Mouse (Mus musculus) neural tube, embryonic 11.5 days (tissue): ENCODE results near the gene Vps54. TPM values are rescaled to one million over a fixed set of nuclear protein-coding genes. Genes with fewer than 3 reads are reported as not detected.

ENCODE experiments used
- ATAC-seq: fragments of 200-750 bp; cut with Nextera tagmentation; 2 replicates; pipeline ENCODE4 v1.8.0; 2017; ENCODE audit warnings: moderate number of reproducible peaks, mild to moderate bottlenecking, moderate TSS enrichment, moderate library complexity; ENCODE audit not compliant: insufficient read depth, low FRiP score, low TSS enrichment
- DNase-seq: peaks from one replicate; pipeline ENCODE4 v3.0.0-alpha.2; 2015; ENCODE audit warnings: low spot score
- H3K27ac ChIP-seq: fragments of 300-500 bp; sonication (generic); 2 replicates; pipeline ENCODE4 v1.5.1; 2014; ENCODE audit warnings: low read depth, mild to moderate bottlenecking, low read length
- H3K27me3 ChIP-seq: fragments of 300-500 bp; sonication (generic); 2 replicates; pipeline ENCODE4 v1.6.1; 2014; ENCODE audit warnings: mild to moderate bottlenecking, low read length, mixed read lengths; ENCODE audit not compliant: control insufficient read depth, insufficient read depth
- H3K36me3 ChIP-seq: fragments of 300-500 bp; sonication (generic); 2 replicates; pipeline ENCODE4 v1.6.1; 2014; ENCODE audit warnings: mild to moderate bottlenecking, low read length, moderate library complexity, mixed read lengths; ENCODE audit not compliant: control insufficient read depth, insufficient read depth
- H3K4me1 ChIP-seq: fragments of 300-500 bp; sonication (generic); 2 replicates; pipeline ENCODE4 v1.6.1; 2014; ENCODE audit warnings: low read length, mixed read lengths; ENCODE audit not compliant: control insufficient read depth, insufficient read depth
- H3K4me2 ChIP-seq: fragments of 300-500 bp; sonication (generic); 2 replicates; pipeline ENCODE4 v1.6.1; 2014; ENCODE audit warnings: low read depth, mild to moderate bottlenecking, moderate library complexity
- H3K4me3 ChIP-seq: fragments of 300-500 bp; sonication (generic); 2 replicates; pipeline ENCODE4 v1.5.1; 2014; ENCODE audit warnings: low read depth, low read length
- H3K9ac ChIP-seq: fragments of 300-500 bp; sonication (generic); 2 replicates; pipeline ENCODE4 v1.6.1; 2014; ENCODE audit warnings: mild to moderate bottlenecking, low read length
- H3K9me3 ChIP-seq: fragments of 300-500 bp; sonication (generic); 2 replicates; pipeline ENCODE4 v1.6.1; 2016; ENCODE audit warnings: low read length; ENCODE audit not compliant: control insufficient read depth
- WGBS: fragments of 180-500 bp; shearing (Covaris S2); extraction: QIAGEN DNeasy Blood & Tissue Kit; methylation state at CpG from one replicate; pipeline ENCODE4 v1.1.7; 2014; 5-methylcytosine and 5-hydroxymethylcytosine counted together
- polyA plus RNA-seq: library from polyadenylated mRNA; unstranded; fragments of >200 nt; fragmentation: Nextera tagmentation; extraction: Ambion mirVana; gene quantifications from 2 replicates; pipeline ENCODE4 v1.2.1, GENCODE M21; 2014

Vps54 gene
- polyA plus RNA-seq, 1 experiment from 2014 or later: 13.2 TPM

DNA sequence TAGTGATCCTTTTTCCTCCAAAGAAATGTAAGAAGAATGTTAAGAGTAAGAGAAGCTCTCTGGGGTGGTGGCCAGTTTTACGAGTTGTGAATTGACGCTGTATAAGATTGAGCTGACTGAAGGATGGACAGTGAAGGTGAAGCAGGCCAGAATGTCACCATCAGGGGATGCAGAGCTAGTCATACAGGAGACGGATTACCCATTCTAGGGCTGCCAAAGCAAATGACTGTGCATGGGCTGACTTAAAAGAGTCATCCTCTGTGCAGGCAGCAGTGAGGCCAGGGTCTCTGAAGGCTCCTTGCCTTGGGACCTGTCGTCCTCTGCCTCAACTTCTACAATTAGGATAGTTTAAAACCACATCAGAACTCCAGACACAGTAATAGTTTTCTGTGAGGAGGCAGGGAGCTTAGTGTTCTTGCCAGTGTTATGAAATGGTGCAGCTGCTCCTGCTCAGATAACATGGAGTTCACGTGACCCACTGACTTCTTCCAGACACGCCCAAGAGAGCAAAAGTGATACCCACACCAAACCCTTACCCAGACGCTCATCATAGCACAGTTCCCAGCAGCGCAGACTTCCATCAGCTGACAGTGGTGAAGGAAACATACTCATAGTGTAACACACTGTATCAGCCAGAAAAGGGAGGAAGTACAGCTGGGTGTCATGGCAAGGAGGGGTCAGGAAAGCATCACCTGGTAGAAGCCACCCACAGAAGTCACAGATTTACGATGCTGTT, 75.0 kb downstream of the Vps54 start:
- no peak overlapping the region for H3K4me3 ChIP-seq
- no peak overlapping the region for H3K27ac ChIP-seq
- H3K36me3 ChIP-seq: no peaks in the 10 kb centered on the region
- H3K9ac ChIP-seq: no peak overlapping the region
- DNase-seq (no peak), ATAC-seq (no peak)
- no peaks in the 10 kb centered on the region for H3K4me1 ChIP-seq
- WGBS: 93% methylated on average over 9 of the region's 9 CpGs
- H3K9me3 ChIP-seq: no peaks in the 10 kb centered on the region
- no peaks in the 10 kb centered on the region for H3K27me3 ChIP-seq
- H3K4me2 ChIP-seq: no peak overlapping the region

DNA sequence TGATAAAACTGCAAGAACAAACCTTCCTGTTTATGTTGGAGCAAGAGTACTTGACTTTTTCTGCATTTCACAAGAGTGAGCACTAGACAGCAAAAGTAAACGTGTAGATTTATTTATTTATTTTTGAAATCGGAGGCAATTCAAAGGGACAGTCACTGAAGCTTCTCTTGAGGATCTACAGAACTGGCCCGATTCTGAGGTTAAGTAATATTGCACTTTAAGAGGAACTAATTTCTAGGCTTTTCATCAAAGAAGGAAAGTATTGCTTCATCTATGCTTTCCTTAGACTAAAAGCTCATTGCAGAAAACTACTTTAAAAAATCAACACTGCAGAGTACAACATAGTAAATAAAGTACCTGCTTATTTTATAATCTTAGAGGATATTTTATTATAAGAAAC, 82.5 kb downstream of the Vps54 start:
- DNase-seq (no peak), ATAC-seq (no peak)
- no peak overlapping the region for H3K4me2 ChIP-seq
- no peaks in the 10 kb centered on the region for H3K4me1 ChIP-seq
- H3K27ac ChIP-seq: no peak overlapping the region
- no peak overlapping the region for H3K9ac ChIP-seq
- H3K9me3 ChIP-seq: no peaks in the 10 kb centered on the region
- H3K27me3 ChIP-seq: no peaks in the 10 kb centered on the region
- H3K4me3 ChIP-seq: no peak overlapping the region
- 82% methylated on average over 3 of the region's 3 CpGs for WGBS
- no peaks in the 10 kb centered on the region for H3K36me3 ChIP-seq

DNA sequence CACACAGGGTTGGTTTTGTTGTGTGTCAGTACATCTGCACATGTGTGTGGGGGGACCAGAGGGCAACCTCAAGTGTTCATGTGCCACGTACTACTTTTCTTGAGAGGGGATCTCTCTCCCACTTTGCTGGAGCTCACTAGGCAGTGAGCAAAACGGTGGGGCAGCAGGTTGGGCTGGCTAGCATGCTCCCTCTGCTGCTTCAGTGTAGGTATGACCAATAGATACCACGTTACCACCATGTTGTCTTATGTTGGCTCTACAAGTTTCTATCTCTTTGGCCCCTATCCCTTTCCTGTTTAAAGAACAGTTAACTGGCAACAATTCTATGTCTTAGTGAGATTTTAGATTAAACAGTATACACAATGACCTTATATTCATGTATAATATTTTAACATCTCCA, 83.3 kb downstream of the Vps54 start:
- Histone ChIP-seq H3K4me3 (no peak overlapping the region), H3K27me3 (no peaks in the 10 kb centered on the region), H3K9me3 (no peaks in the 10 kb centered on the region), H3K36me3 (no peaks in the 10 kb centered on the region), H3K27ac (no peak overlapping the region), H3K4me1 (no peaks in the 10 kb centered on the region), H3K9ac (no peak overlapping the region), H3K4me2 (no peak overlapping the region)
- DNase-seq (no peak), ATAC-seq (no peak)
- 85% methylated on average over 3 of the region's 3 CpGs for WGBS

DNA sequence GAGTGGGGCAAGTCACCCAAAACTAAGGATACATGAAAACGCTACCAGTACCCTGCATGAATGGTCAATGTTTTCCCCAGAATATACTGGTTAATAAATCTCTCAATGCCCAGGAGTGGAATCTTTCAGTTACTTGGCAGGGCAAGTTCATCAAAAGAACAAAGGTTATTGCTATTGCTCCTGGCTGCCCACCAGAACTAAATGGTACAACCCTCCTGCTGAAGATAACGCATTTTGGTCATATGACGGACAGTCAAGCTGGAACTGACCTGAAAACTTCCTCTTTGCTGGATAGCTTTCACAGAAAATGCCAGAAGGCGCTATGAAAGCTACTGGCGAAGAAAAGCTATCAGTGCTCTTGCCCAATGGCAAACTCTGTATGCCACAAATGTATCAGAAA, 86.7 kb downstream of the Vps54 start:
- H3K27ac ChIP-seq: no peak overlapping the region
- no peaks in the 10 kb centered on the region for H3K9me3 ChIP-seq
- no peak overlapping the region for H3K4me3 ChIP-seq
- no peak overlapping the region for H3K4me2 ChIP-seq
- H3K27me3 ChIP-seq: no peaks in the 10 kb centered on the region
- no peak for ATAC-seq
- no peak overlapping the region for H3K9ac ChIP-seq
- no peak for DNase-seq
- WGBS: 93% methylated on average over 5 of the region's 5 CpGs
- no peaks in the 10 kb centered on the region for H3K4me1 ChIP-seq
- H3K36me3 ChIP-seq: no peaks in the 10 kb centered on the region; the same call in 1 of the 2 replicates

DNA sequence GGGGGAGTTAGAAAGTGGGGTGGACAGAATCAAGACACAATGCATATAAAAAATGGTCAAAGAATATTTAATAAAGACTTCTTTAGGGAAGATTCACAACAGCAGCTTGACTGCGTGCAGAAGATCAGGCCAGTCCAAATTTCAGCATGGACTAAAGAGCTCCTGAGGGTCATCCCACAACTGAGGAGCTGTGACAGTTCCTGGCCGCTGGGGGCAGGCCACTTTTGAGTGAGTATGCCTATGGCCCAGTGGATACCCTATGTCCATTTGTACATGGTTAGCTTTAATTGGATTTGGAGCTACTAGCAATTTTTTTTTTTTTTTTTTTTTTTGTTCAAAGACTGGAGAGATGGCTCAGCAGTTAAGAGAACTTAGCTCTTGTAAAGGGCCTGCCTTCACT, 87.7 kb downstream of the Vps54 start:
- Histone ChIP-seq H3K9ac (no peak overlapping the region), H3K27me3 (no peaks in the 10 kb centered on the region), H3K4me1 (no peaks in the 10 kb centered on the region), H3K4me2 (no peak overlapping the region), H3K36me3 (no peaks in the 10 kb centered on the region; the same call in 1 of the 2 replicates), H3K4me3 (no peak overlapping the region), H3K27ac (no peak overlapping the region), H3K9me3 (no peaks in the 10 kb centered on the region)
- no peak for ATAC-seq
- WGBS: 57% methylated on average over 2 of the region's 2 CpGs
- DNase-seq: no peak

DNA sequence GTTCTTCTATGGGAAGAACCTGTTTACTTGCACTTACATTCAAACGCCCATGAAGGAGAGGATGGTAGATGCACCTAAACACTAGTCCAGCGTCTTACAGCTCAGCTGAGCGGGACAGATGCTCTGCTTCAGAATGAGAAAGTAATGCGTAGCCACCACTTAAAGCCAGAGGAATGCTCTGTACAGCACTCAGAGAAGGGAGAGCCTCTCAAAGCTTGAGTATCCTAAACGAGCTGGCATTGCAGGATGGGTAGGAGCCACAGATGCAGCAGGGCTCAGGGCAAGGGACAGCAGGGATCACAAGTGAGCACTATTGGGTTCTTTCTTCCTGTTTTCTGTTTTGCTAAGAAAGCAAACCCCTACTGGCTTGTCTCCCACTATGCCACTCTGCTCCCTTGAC, 88.4 kb downstream of the Vps54 start:
- ATAC-seq: no peak
- H3K4me1 ChIP-seq: no peaks in the 10 kb centered on the region
- 94% methylated on average over 5 of the region's 5 CpGs for WGBS
- H3K4me2 ChIP-seq: no peak overlapping the region
- DNase-seq: no peak
- H3K27ac ChIP-seq: no peak overlapping the region
- H3K36me3 ChIP-seq: no peaks in the 10 kb centered on the region; the same call in 1 of the 2 replicates
- no peak overlapping the region for H3K4me3 ChIP-seq
- H3K9ac ChIP-seq: no peak overlapping the region
- no peaks in the 10 kb centered on the region for H3K9me3 ChIP-seq
- H3K27me3 ChIP-seq: no peaks in the 10 kb centered on the region

DNA sequence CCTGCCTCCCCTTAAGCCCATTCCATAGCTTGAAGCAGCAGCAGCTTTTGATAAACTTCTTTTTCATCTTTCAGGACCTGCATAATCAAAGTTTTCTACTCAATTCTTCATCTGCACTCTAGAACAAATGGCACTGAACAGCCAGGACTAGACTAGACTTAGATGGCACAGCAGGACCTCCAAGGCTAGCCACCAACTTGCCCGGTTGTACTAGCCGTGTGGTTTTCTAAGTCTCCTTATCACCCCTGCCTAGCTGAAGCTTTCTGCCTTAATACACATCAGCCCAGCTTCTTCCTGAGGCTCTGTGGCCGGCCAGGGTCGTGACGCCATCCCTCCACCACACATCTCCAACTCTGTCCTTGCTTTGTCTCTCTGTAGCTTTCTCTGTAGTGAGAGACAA, 89.1 kb downstream of the Vps54 start:
- no peak for ATAC-seq
- DNase-seq: no peak
- 87% methylated on average over 5 of the region's 5 CpGs for WGBS

DNA sequence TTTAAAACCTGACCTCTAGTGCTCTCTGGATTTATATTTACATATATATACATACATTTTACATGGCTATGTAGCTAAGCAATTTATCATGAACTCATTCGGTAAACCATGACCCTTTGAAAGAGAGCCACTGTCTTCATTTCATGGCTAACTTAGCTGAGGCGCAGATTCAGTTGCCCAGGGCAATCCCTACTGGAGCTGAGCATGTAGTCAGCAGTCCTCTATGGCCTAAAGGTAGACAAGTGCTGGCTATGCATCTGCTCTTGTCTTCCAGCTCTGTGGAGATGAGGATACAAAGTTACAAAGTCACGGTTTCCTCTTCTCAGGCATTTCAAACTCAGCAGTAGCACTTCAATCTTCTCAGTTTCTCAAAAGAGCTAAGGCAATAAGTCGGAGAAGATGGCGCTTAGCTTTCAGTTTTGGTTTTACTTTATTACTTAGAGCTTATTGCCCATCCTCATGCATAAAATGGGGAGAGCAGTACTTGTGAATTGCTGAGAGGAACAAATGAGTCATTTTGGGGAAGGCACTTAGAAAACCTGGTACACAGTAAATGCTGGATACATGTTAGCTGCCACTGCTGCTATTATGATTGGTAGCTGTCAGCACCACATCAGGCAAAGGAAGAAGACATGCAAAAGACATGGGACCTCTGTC, 93.7 kb downstream of the Vps54 start:
- Histone ChIP-seq H3K27ac (no peak overlapping the region), H3K4me2 (no peak overlapping the region), H3K4me3 (no peak overlapping the region), H3K36me3 (no peaks in the 10 kb centered on the region; the same call in 1 of the 2 replicates), H3K9ac (no peak overlapping the region), H3K4me1 (no peaks in the 10 kb centered on the region), H3K9me3 (no peaks in the 10 kb centered on the region), H3K27me3 (no peaks in the 10 kb centered on the region)
- 91% methylated on average over 5 of the region's 5 CpGs for WGBS
- ATAC-seq (no peak), DNase-seq (no peak)

More for the DNA sequence above, 89.1 kb downstream of the Vps54 start:
- no peaks in the 10 kb centered on the region for H3K27me3 ChIP-seq
- H3K36me3 ChIP-seq: no peaks in the 10 kb centered on the region; the same call in 1 of the 2 replicates
- H3K4me3 ChIP-seq: no peak overlapping the region
- no peak overlapping the region for H3K4me2 ChIP-seq
- no peak overlapping the region for H3K27ac ChIP-seq
- no peak overlapping the region for H3K9ac ChIP-seq
- no peaks in the 10 kb centered on the region for H3K9me3 ChIP-seq
- H3K4me1 ChIP-seq: no peaks in the 10 kb centered on the region

DNA sequence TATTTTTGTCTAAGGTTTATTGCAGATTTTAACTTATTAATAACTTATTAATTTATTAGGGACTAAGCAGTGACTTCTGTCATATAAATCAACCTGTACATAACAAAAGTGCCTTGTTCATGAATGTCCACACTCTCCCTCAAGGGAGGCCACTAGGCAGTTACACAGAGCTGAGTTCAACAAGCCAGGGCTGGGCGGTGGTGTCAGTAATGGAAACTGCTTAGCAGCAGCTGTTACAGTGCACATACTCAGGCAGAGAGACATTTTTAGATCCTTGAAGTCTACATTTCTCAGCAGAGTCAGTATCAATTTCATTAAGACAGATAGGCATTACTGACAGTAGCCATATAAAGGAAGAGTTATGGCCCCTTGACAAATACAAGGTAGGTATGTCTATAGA, 98.8 kb downstream of the Vps54 start:
- no peak for ATAC-seq
- H3K4me3 ChIP-seq: no peak overlapping the region
- DNase-seq: no peak
- no peak overlapping the region for H3K4me2 ChIP-seq
- no peaks in the 10 kb centered on the region for H3K9me3 ChIP-seq
- no peaks in the 10 kb centered on the region for H3K27me3 ChIP-seq
- no peaks in the 10 kb centered on the region for H3K4me1 ChIP-seq
- 75% methylated on average over 1 of the region's 1 CpGs for WGBS
- no peak overlapping the region for H3K9ac ChIP-seq
- no peaks in the 10 kb centered on the region for H3K36me3 ChIP-seq
- H3K27ac ChIP-seq: no peak overlapping the region
